Mouse (Mus musculus) stomach, embryonic 14.5 days (tissue): Measurements from ENCODE around the gene Ccdc85c. TPM values are rescaled to one million over a fixed set of nuclear protein-coding genes. Genes with fewer than 3 reads are reported as not detected.

Experiments used
- ATAC-seq: fragments of 200-750 bp; cut with Nextera tagmentation; 2 replicates; pipeline ENCODE4 v1.8.0; 2017; ENCODE audit warnings: low read depth, moderate TSS enrichment; ENCODE audit not compliant: insufficient number of reproducible peaks, insufficient read depth, low FRiP score
- H3K27ac ChIP-seq: fragments of 300-500 bp; sonication (generic); 2 replicates; pipeline ENCODE4 v1.5.1; 2014; ENCODE audit warnings: mild to moderate bottlenecking, low read length, moderate library complexity, mixed read lengths
- H3K27me3 ChIP-seq: fragments of 300-500 bp; sonication (generic); 2 replicates; pipeline ENCODE4 v1.6.1; 2014; ENCODE audit warnings: low read length, control low read depth, mixed read lengths; ENCODE audit not compliant: control insufficient read depth, insufficient read depth
- H3K36me3 ChIP-seq: fragments of 300-500 bp; sonication (generic); 2 replicates; pipeline ENCODE4 v1.6.1; 2014; ENCODE audit warnings: mild to moderate bottlenecking, control low read depth, low read length, moderate library complexity, mixed read lengths; ENCODE audit not compliant: control insufficient read depth, insufficient read depth
- H3K4me1 ChIP-seq: fragments of 300-500 bp; sonication (generic); 2 replicates; pipeline ENCODE4 v1.6.1; 2014; ENCODE audit warnings: low read length, control low read depth, mixed read lengths; ENCODE audit not compliant: control insufficient read depth, insufficient read depth
- H3K4me2 ChIP-seq: fragments of 300-500 bp; sonication (generic); replicated peaks from 2 replicates; pipeline ENCODE4 v1.6.1; 2014; ENCODE audit warnings: low read depth, low read length, control low read depth
- H3K4me3 ChIP-seq: fragments of 300-500 bp; sonication (generic); 2 replicates; pipeline ENCODE4 v1.5.1; 2014; ENCODE audit warnings: low read depth, low read length, control low read depth
- H3K9ac ChIP-seq: fragments of 300-500 bp; sonication (generic); replicated peaks from 2 replicates; pipeline ENCODE4 v1.6.1; 2014; ENCODE audit warnings: low read depth, mild to moderate bottlenecking, control low read depth, low read length, moderate library complexity, mixed read lengths
- H3K9me3 ChIP-seq: fragments of 300-500 bp; sonication (generic); 2 replicates; pipeline ENCODE4 v1.6.1; 2016; ENCODE audit warnings: low read depth, low read length, control low read depth; ENCODE audit not compliant: control insufficient read depth
- WGBS: fragments of 180-500 bp; shearing (Covaris S2); extraction: QIAGEN DNeasy Blood & Tissue Kit; methylation state at CpG from one replicate; pipeline ENCODE4 v1.1.7; 2014; 5-methylcytosine and 5-hydroxymethylcytosine counted together
- polyA plus RNA-seq: library from polyadenylated mRNA; unstranded; fragments of >200 nt; fragmentation: Nextera tagmentation; extraction: Ambion mirVana; gene quantifications from 2 replicates; pipeline ENCODE4 v1.2.1, GENCODE M21; 2014

Ccdc85c gene
- polyA plus RNA-seq, 1 experiment from 2014 or later, result 10.2 TPM

DNA sequence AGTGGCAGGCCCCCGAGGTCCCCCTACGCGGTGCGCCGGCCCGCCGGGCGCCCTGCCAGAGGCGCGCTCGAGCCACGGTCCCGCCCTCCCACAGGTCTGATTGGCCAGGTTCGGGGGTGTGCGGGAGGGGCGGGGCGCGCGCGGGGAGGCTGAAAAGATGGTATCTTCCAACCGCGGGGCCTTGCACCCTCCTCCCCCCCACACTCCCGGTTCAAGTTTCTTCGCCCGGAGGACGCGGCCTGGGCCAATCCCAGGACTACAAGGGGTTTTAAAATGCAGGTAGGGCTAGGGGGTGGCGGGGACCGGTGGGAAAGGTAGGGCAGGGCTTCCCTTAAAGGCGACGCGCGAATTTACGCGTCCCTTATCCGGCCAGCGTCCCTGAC, 274 bp upstream of the Ccdc85c start:
- Histone ChIP-seq H3K9me3 (no peaks in the 10 kb centered on the region), H3K4me1 (peaks cover 50% of the 10 kb centered on the region), H3K4me3 (peak overlapping the region; percentile 63), H3K36me3 (no peaks in the 10 kb centered on the region; the same call in 1 of the 2 replicates), H3K27me3 (no peaks in the 10 kb centered on the region), H3K4me2 (peak overlapping the region; percentile 89), H3K9ac (peak overlapping the region; percentile 43; the same call in 1 of the 2 replicates), H3K27ac (peak overlapping the region; percentile 73; the same call in 1 of the 2 replicates)
- ATAC-seq, result peak; percentile 93
- under 1% methylated on average over 33 of the region's 37 CpGs for WGBS

DNA sequence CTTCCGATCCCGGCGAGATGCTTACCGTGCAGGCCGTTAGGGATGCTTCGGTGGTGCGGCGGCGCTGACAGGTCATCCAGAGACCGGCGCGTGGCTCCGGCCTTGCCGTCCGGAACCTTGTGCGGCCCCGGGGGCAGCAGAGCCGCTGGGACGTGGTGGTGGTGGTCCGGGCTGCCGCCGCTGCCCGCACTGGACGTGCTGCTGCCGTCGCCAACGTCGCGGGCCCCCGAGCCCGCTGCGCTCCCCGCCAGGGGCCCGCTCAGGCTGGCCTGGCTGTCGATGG, 971 bp downstream of the Ccdc85c start:
- H3K9me3 ChIP-seq, result no peaks in the 10 kb centered on the region
- no peaks in the 10 kb centered on the region for H3K27me3 ChIP-seq
- H3K4me3 ChIP-seq, result peak overlapping the region; percentile 63
- peak overlapping the region; percentile 98 for H3K4me2 ChIP-seq
- under 1% methylated on average over 29 of the region's 35 CpGs for WGBS
- no peaks in the 10 kb centered on the region; the same call in 1 of the 2 replicates for H3K36me3 ChIP-seq
- no peak overlapping the region for H3K27ac ChIP-seq
- peak overlapping the region; percentile 65 for H3K9ac ChIP-seq
- H3K4me1 ChIP-seq, result peaks cover 59% of the 10 kb centered on the region
- no peak for ATAC-seq

DNA sequence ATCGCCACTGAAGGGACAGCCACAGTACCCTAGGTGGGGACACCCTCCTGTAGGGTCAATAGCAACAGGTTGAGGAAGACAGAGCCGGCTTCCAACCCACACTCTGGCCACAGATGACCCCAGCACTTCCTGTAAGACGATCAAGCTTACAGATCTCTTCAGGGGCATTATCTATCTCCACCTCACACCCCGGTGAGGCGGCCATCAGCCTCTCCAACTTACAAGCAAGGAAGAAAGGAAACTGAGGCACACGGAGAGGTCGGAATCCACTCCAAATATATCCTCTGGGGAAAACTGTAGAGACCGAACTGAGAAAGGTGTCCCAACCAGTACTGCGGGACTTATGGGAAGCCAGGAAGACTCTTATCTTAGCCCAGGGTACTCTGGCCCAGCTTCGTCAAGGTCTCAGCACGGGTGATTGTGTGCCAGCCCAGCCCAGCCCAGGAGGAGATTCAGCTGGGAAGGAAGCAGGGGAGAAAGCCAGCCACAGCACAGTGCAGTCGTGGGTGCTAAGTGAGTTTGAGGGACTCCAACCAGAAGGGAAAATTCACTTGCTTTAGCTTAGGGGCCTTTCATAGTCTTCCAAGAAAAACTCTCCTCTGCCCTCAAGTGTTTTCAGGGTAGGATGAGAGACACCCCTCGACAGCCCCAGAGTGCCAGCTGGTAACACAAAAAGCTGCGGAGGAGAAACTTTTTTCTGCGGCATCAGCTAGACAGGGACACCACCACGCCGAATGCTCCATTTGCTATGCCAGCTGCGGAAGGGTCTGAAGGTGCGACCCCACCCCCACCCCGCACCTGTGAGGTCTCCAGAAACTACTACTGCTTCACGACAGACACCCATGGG, 1.5 kb downstream of the Ccdc85c start:
- Histone ChIP-seq H3K36me3 (no peaks in the 10 kb centered on the region; the same call in 1 of the 2 replicates), H3K27me3 (no peaks in the 10 kb centered on the region), H3K4me2 (peak overlapping the region; percentile 98), H3K4me1 (peaks cover 59% of the 10 kb centered on the region), H3K4me3 (peak overlapping the region; percentile 63), H3K9me3 (no peaks in the 10 kb centered on the region), H3K9ac (peak overlapping the region; percentile 65), H3K27ac (no peak overlapping the region)
- 6% methylated on average over 21 of the region's 21 CpGs for WGBS
- no peak for ATAC-seq

DNA sequence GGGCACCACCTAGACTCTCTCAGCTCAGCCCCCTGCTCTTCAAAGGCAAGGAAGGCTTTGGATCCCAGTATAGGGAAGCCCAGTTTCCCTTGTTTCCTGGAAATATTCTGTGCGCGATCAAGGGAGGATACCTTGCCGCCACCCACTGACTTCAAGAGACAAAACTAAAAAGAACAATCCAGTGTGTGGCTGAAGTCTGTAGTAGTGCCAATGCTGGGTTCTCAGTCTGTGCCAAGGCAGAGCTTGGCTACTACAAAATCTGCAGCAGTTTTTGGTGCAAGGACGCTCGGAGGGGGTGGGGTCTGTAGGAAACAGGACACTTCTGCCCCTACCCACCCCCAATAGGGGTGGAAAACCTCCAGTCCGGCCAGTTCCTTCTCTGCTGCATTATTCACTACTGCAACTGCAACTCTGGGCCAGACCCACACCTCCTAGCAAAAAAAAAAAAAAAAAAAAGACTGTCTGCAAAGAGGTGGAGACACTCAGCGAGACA, 3.0 kb downstream of the Ccdc85c start:
- ATAC-seq, result no peak
- Histone ChIP-seq H3K9ac (no peak overlapping the region), H3K4me3 (peak overlapping the region; percentile 63; the same call in 1 of the 2 replicates), H3K27me3 (no peaks in the 10 kb centered on the region), H3K27ac (no peak overlapping the region), H3K9me3 (no peaks in the 10 kb centered on the region), H3K36me3 (no peaks in the 10 kb centered on the region; the same call in 1 of the 2 replicates), H3K4me1 (peaks cover 58% of the 10 kb centered on the region), H3K4me2 (peak overlapping the region; percentile 98)
- WGBS, result 57% methylated on average over 7 of the region's 7 CpGs

DNA sequence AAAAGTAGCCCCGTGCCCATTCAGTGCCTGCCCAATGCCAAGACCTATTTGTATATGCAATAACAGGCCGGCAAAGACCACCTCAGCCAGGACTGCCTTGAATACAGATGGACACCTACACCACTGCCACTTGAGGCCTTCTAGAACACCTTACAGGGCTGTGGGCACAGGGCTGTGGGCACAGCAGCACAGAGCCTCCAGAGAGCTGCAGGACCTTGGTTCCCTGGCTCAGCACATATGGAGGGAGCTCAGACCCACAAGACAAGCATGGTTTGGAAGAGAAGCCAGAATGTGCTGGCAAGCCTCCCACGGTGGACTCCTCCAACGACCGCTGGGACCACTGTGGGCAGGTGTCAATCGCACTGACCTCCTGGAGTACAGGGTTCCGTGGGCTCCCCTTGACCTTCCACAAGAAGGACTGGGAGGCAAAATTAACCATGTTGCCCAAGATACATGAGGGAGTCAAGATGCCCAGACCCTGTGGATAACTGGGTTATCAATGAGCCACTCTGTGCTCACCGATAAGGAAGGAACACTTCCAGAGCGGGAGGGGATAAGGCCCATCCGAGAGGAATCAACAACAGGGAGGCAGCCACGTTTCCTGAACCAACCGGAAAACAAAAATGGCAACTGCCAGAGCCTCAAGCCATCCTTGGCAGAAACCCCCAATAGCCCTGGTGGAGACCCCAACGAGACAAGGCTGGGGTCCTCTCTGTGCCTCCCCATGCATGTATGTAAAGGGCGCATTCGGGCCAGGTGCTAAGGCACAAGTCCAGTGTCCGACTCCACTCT, 3.7 kb downstream of the Ccdc85c start:
- H3K4me3 ChIP-seq, result no peak overlapping the region

DNA sequence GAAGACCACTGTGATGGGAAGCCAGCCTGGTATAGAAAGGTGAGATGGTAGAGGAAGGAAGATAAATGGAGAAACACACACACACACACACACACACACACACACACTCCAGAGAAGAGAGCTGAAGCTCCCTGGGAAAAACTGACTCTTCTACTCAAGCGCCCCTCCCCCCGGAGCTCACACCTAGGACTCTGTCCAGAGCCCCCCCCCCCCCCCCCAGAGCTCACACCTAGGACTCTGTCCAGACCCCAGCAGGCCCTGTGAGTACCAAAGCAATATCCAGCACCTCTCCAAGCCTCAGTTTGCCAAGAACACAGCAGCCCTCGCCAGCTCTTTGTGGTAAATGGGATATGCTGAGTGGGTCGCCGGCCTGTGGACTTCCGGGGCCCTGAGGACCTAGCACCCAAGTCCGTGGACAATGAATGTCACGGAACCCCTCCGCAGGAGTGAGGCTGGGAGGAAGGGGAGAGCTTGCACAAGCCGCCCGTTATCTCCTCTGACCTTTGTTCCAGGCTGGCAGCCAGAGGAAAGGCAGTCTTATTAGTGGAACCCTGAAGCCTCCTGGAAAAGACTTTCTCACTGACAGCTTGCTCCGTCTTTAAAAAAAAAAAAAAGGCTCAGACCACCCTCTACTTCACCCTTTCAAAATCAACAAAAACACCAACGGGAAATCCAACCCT, 4.8 kb downstream of the Ccdc85c start:
- 61% methylated on average over 13 of the region's 13 CpGs for WGBS
- H3K4me3 ChIP-seq, result no peak overlapping the region
- H3K9ac ChIP-seq, result no peak overlapping the region
- ATAC-seq, result no peak
- H3K27ac ChIP-seq, result no peak overlapping the region
- no peak overlapping the region for H3K4me2 ChIP-seq
- no peaks in the 10 kb centered on the region for H3K9me3 ChIP-seq
- peaks cover 64% of the 10 kb centered on the region for H3K4me1 ChIP-seq
- H3K36me3 ChIP-seq, result no peaks in the 10 kb centered on the region; the same call in 1 of the 2 replicates
- no peaks in the 10 kb centered on the region for H3K27me3 ChIP-seq

More for the DNA sequence above, 3.7 kb downstream of the Ccdc85c start:
- Histone ChIP-seq H3K9ac (no peak overlapping the region), H3K9me3 (no peaks in the 10 kb centered on the region), H3K36me3 (no peaks in the 10 kb centered on the region; the same call in 1 of the 2 replicates), H3K4me1 (peaks cover 54% of the 10 kb centered on the region), H3K4me2 (no peak overlapping the region; the same call in 1 of the 2 replicates), H3K27ac (no peak overlapping the region), H3K27me3 (no peaks in the 10 kb centered on the region)
- no peak for ATAC-seq
- 82% methylated on average over 16 of the region's 16 CpGs for WGBS

DNA sequence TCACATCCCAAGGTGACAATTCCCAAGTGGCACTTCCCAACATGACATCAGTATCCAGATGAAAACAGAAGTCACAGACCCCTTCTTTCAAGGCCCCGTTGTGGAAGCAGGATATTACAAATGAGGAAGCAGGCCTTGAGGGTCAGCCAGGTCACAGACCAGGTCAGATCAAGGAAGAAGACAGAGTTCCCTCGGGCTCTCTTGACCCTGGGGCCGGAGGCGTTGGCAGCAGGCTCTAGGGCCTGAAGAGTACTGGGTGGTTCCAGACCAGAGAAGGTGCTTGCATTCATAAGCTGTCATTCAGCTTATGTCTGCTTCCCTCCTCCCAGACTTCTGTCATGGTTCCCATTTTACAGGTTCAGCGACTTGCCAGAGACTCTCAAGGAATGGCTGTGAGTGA, 5.5 kb downstream of the Ccdc85c start:
- Histone ChIP-seq H3K4me2 (no peak overlapping the region), H3K4me3 (no peak overlapping the region), H3K36me3 (no peaks in the 10 kb centered on the region; the same call in 1 of the 2 replicates), H3K9ac (no peak overlapping the region), H3K27me3 (no peaks in the 10 kb centered on the region), H3K9me3 (no peaks in the 10 kb centered on the region), H3K4me1 (peaks cover 70% of the 10 kb centered on the region), H3K27ac (no peak overlapping the region)
- 66% methylated on average over 5 of the region's 5 CpGs for WGBS
- ATAC-seq, result no peak

DNA sequence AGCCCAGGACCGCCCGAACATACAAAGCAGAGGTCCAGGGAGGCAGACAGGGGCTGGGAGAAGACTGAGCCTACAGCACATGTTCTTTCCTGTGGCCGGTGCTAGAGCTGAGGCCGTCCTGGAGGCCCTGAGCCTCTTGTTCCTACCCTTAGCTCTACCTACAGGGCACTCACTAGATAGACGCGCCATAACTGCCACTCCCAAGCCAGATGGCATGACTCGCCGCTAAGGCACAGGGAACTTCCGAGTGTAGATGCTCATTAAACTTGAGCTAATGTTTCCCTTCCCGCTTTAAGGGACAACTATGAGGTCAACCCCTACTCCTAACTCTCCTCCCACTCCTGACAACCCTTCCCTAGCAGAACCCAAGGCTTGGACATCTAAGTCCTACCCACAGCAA, 6.3 kb downstream of the Ccdc85c start:
- Histone ChIP-seq H3K36me3 (no peaks in the 10 kb centered on the region; the same call in 1 of the 2 replicates), H3K9me3 (no peaks in the 10 kb centered on the region), H3K4me3 (no peak overlapping the region), H3K9ac (no peak overlapping the region), H3K4me1 (peaks cover 66% of the 10 kb centered on the region), H3K27ac (no peak overlapping the region), H3K4me2 (no peak overlapping the region), H3K27me3 (no peaks in the 10 kb centered on the region)
- ATAC-seq, result no peak
- WGBS, result 87% methylated on average over 10 of the region's 10 CpGs
